Mouse (Mus musculus): Measurements from ENCODE around the gene Tmem117. TPM values are rescaled to one million over a fixed set of nuclear protein-coding genes. Genes with fewer than 3 reads are reported as not detected.

Tmem117 gene
- total and polyA plus RNA-seq, 3 experiments = not detected

DNA sequence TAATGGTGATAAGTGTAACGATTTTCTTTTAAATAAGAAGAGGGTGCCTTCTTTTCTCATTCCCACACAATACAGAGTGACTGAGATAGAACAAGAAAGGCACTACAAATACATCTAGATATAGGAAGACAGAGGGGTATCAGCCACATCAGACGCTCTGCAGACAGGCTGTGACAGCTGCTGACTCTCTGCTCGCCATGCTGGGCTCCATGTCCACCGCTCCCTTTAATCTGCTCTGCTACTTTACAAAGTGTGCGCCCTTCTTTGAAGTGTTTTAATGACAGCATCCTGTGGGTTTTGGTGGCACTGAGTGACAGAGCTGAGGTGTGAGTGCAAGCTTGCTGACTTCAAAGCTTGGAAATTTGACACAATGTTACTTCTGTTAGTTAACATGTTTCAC is 314.9 kb downstream of the Tmem117 start:
- Histone ChIP-seq H3K27ac (ENCODE audit: control insufficient read depth, low read depth, low read length) (no peak overlapping the region), H3K9ac (ENCODE audit: control insufficient read depth, low read depth, low read length, poor library complexity, severe bottlenecking) (no peak overlapping the region), H3K4me1 (ENCODE audit: control insufficient read depth in 1 of 2, insufficient read depth in 2 of 2, low read length in 2 of 2) (no peaks in the 10 kb centered on the region), H3K79me2 (ENCODE audit: control insufficient read depth, insufficient read depth, low read length, poor library complexity) (no peaks in the 10 kb centered on the region), H3K9me3 (replicated peaks; ENCODE audit: insufficient read depth, low read length) (no peaks in the 10 kb centered on the region), H3K36me3 (ENCODE audit: control insufficient read depth in 1 of 2, insufficient read depth in 2 of 2, low read length in 2 of 2) (no peaks in the 10 kb centered on the region), H3K27me3 (ENCODE audit: control insufficient read depth in 1 of 2, insufficient read depth in 2 of 2, low read length in 2 of 2) (no peaks in the 10 kb centered on the region), H3K4me3 (ENCODE audit: control insufficient read depth in 1 of 2, insufficient read depth in 1 of 2, low read depth in 2 of 2, low read length in 2 of 2) (no peak overlapping the region)
- TF ChIP-seq HCFC1 (IDR thresholded peaks at IDR 0.05; ENCODE audit: low read depth, low read length) (no peak), RAD21 (IDR thresholded peaks at IDR 0.05; ENCODE audit: low read depth, low read length) (no peak), MAFK (IDR thresholded peaks at IDR 0.05; ENCODE audit: borderline replicate concordance, low read depth, low read length) (no peak), MYB (IDR thresholded peaks at IDR 0.05; ENCODE audit: low read depth, low read length) (no peak), MEF2A (IDR thresholded peaks at IDR 0.05; ENCODE audit: extremely low read depth, insufficient replicate concordance, low read depth, low read length, poor library complexity, severe bottlenecking) (no peak), GATA1 (IDR thresholded peaks at IDR 0.05; ENCODE audit: low read depth, low read length) (no peak), CTCF (IDR thresholded peaks at IDR 0.05 in 2 of 3, conservative IDR thresholded peaks at IDR 0.05 in 1 of 3; ENCODE audit: control insufficient read depth in 1 of 3, insufficient read depth in 1 of 3, low read depth in 2 of 3, low read length in 3 of 3, poor library complexity in 1 of 3, severe bottlenecking in 1 of 3) (no peak)
- DNase-seq (ENCODE audit: low read depth, low spot score) = no peak

DNA sequence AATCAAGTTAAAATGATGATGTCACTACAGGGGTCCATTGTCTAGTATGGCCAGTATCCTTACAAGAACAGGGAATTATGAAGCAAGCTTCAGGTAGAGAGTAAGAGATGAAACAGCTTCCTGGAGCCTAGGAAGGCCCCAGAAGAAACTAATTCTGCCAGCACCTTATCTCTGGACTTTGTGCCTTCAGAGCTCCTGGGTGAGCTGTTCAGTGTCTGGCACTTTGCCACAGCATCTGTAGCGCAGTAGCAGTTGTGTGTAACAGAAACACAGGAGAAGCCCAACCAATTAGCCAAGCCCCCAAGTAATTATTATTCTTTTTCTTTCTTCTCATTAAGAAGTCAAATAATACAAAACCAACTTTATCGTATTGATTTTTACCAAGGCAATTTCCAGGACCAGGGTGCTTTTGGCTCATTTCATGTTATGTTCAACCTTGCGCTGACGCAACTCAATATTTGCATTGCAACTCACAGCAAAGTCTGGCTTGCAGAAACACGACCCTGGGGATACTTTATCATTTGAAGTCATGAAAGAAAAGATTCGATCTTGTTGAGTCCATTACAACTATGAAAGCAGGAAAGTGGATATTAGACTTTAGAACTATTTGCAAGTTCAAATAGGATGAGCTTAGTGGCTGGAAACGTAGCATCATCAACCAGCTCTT is 322.5 kb downstream of the Tmem117 start:
- H3K4me3 ChIP-seq (ENCODE audit: control insufficient read depth in 1 of 2, insufficient read depth in 1 of 2, low read depth in 2 of 2, low read length in 2 of 2) = no peak overlapping the region
- H3K4me1 ChIP-seq (ENCODE audit: control insufficient read depth in 1 of 2, insufficient read depth in 2 of 2, low read length in 2 of 2) = no peaks in the 10 kb centered on the region
- H3K27ac ChIP-seq (ENCODE audit: control insufficient read depth, low read depth, low read length) = no peak overlapping the region
- no peak for TF ChIP-seq ETS1 (IDR thresholded peaks at IDR 0.05; ENCODE audit: low read depth, low read length)
- no peak for TF ChIP-seq MYC (IDR thresholded peaks at IDR 0.05; ENCODE audit: low read depth, low read length)
- H3K9me3 ChIP-seq (replicated peaks; ENCODE audit: insufficient read depth, low read length) = no peaks in the 10 kb centered on the region
- H3K27me3 ChIP-seq (ENCODE audit: control insufficient read depth in 1 of 2, insufficient read depth in 2 of 2, low read length in 2 of 2) = no peaks in the 10 kb centered on the region
- H3K79me2 ChIP-seq (ENCODE audit: control insufficient read depth, insufficient read depth, low read length, poor library complexity) = no peaks in the 10 kb centered on the region
- DNase-seq (ENCODE audit: low read depth, low spot score) = no peak
- no peak overlapping the region for H3K9ac ChIP-seq (ENCODE audit: control insufficient read depth, low read depth, low read length, poor library complexity, severe bottlenecking)
- no peaks in the 10 kb centered on the region for H3K36me3 ChIP-seq (ENCODE audit: control insufficient read depth in 1 of 2, insufficient read depth in 2 of 2, low read length in 2 of 2)

DNA sequence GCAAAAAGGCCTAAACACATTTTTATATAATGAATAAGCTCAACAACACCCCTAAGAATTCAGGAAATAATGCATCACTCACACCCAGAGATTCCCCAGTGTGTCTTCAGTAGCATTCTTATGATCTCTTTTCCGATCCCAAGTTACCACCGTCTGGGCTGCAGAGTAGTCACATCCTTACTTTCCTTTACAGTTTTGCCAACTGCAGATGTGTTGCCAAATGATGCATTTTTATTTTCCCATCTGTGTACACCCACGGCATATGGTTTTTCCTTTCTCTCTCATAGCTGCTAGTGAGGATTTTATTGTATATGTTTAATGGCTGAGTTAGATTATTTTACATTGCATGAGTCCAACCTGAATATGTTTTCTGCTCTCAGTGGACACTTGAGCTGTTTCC is 327.7 kb downstream of the Tmem117 start:
- Histone ChIP-seq H3K4me1 (ENCODE audit: control insufficient read depth in 1 of 2, insufficient read depth in 2 of 2, low read length in 2 of 2) (no peaks in the 10 kb centered on the region), H3K9ac (ENCODE audit: control insufficient read depth, low read depth, low read length, poor library complexity, severe bottlenecking) (no peak overlapping the region), H3K9me3 (replicated peaks; ENCODE audit: insufficient read depth, low read length) (no peaks in the 10 kb centered on the region), H3K79me2 (ENCODE audit: control insufficient read depth, insufficient read depth, low read length, poor library complexity) (no peaks in the 10 kb centered on the region), H3K27ac (ENCODE audit: control insufficient read depth, low read depth, low read length) (no peak overlapping the region), H3K4me3 (ENCODE audit: control insufficient read depth in 1 of 2, insufficient read depth in 1 of 2, low read depth in 2 of 2, low read length in 2 of 2) (no peak overlapping the region), H3K27me3 (ENCODE audit: control insufficient read depth in 1 of 2, insufficient read depth in 2 of 2, low read length in 2 of 2) (no peaks in the 10 kb centered on the region), H3K36me3 (ENCODE audit: control insufficient read depth in 1 of 2, insufficient read depth in 2 of 2, low read length in 2 of 2) (no peaks in the 10 kb centered on the region)
- no peak for TF ChIP-seq POLR2AphosphoS5 (IDR thresholded peaks at IDR 0.05; ENCODE audit: borderline replicate concordance, low read depth, low read length)
- TF ChIP-seq ELF1 (IDR thresholded peaks at IDR 0.05; ENCODE audit: low read depth, low read length) = no peak
- TF ChIP-seq JUND (IDR thresholded peaks at IDR 0.05; ENCODE audit: low read depth, low read length) = no peak
- TF ChIP-seq MAFK (IDR thresholded peaks at IDR 0.05; ENCODE audit: borderline replicate concordance, low read depth, low read length) = no peak
- TF ChIP-seq EP300 (IDR thresholded peaks at IDR 0.05; ENCODE audit: low read depth in 1 of 2, low read length in 2 of 2) = no peak
- no peak for TF ChIP-seq GABPA (IDR thresholded peaks at IDR 0.05; ENCODE audit: low read depth, low read length)
- no peak for TF ChIP-seq TBP (IDR thresholded peaks at IDR 0.05; ENCODE audit: low read depth, low read length)
- TF ChIP-seq ZMIZ1 (IDR thresholded peaks at IDR 0.05; ENCODE audit: low read depth, low read length) = no peak
- no peak for TF ChIP-seq ZKSCAN1 (IDR thresholded peaks at IDR 0.05; ENCODE audit: low read depth, low read length)
- TF ChIP-seq SMC3 (IDR thresholded peaks at IDR 0.05; ENCODE audit: low read depth, low read length) = no peak
- TF ChIP-seq CTCF (IDR thresholded peaks at IDR 0.05 in 2 of 3, conservative IDR thresholded peaks at IDR 0.05 in 1 of 3; ENCODE audit: control insufficient read depth in 1 of 3, insufficient read depth in 1 of 3, low read depth in 2 of 3, low read length in 3 of 3, poor library complexity in 1 of 3, severe bottlenecking in 1 of 3) = no peak
- TF ChIP-seq RAD21 (IDR thresholded peaks at IDR 0.05; ENCODE audit: low read depth, low read length) = no peak
- TF ChIP-seq MEF2A (IDR thresholded peaks at IDR 0.05; ENCODE audit: extremely low read depth, insufficient replicate concordance, low read depth, low read length, poor library complexity, severe bottlenecking) = no peak
- no peak for TF ChIP-seq TCF12 (IDR thresholded peaks at IDR 0.05; ENCODE audit: low read depth, low read length)
- no peak for TF ChIP-seq ETS1 (IDR thresholded peaks at IDR 0.05; ENCODE audit: low read depth, low read length)
- TF ChIP-seq NRF1 (IDR thresholded peaks at IDR 0.05; ENCODE audit: insufficient read depth, low read depth, low read length, poor library complexity, severe bottlenecking) = no peak
- no peak for TF ChIP-seq MAX (IDR thresholded peaks at IDR 0.05; ENCODE audit: low read length)
- no peak for TF ChIP-seq POLR2A (IDR thresholded peaks at IDR 0.05; ENCODE audit: control insufficient read depth in 1 of 2, insufficient read depth in 1 of 2, low read depth in 1 of 2, low read length in 2 of 2, poor library complexity in 1 of 2)
- TF ChIP-seq USF1 (IDR thresholded peaks at IDR 0.05; ENCODE audit: low read depth, low read length) = no peak
- no peak for TF ChIP-seq MXI1 (IDR thresholded peaks at IDR 0.05; ENCODE audit: low read depth, low read length)
- DNase-seq (ENCODE audit: low read depth, low spot score) = no peak
